Mouse (Mus musculus) heart, embryonic 15.5 days (tissue): ENCODE results near the gene Olfr750. TPM values are rescaled to one million over a fixed set of nuclear protein-coding genes. Genes with fewer than 3 reads are reported as not detected.
A peak's percentile ranks its signal among the peaks of the same experiment; 100 is the strongest.

Experiments used
- ATAC-seq: fragments of 200-750 bp; cut with Nextera tagmentation; replicated peaks from 2 replicates; pipeline ENCODE4 v1.8.0; 2017; ENCODE audit warnings: low read depth, moderate TSS enrichment; ENCODE audit not compliant: insufficient number of reproducible peaks, insufficient read depth, low FRiP score
- H3K27ac ChIP-seq: fragments of 300-500 bp; sonication (generic); 2 replicates; pipeline ENCODE4 v1.5.1; 2015; ENCODE audit warnings: mild to moderate bottlenecking, inconsistent platforms
- H3K27me3 ChIP-seq: fragments of 300-500 bp; sonication (generic); 2 replicates; pipeline ENCODE4 v1.6.1; 2015; ENCODE audit warnings: inconsistent platforms
- H3K36me3 ChIP-seq: fragments of 300-500 bp; sonication (generic); 2 replicates; pipeline ENCODE4 v1.6.1; 2015; ENCODE audit warnings: mild to moderate bottlenecking, inconsistent platforms
- H3K4me1 ChIP-seq: fragments of 300-500 bp; sonication (generic); replicated peaks from 2 replicates; pipeline ENCODE4 v1.6.1; 2015; ENCODE audit warnings: inconsistent platforms
- H3K4me2 ChIP-seq: fragments of 300-500 bp; sonication (generic); 2 replicates; pipeline ENCODE4 v1.6.1; 2015; ENCODE audit warnings: inconsistent platforms, mild to moderate bottlenecking, moderate library complexity
- H3K4me3 ChIP-seq: fragments of 300-500 bp; sonication (generic); 2 replicates; pipeline ENCODE4 v1.5.1; 2015; ENCODE audit warnings: mild to moderate bottlenecking, inconsistent platforms
- H3K9ac ChIP-seq: fragments of 300-500 bp; sonication (generic); 2 replicates; pipeline ENCODE4 v1.6.1; 2015; ENCODE audit warnings: mild to moderate bottlenecking, inconsistent platforms
- H3K9me3 ChIP-seq: fragments of 300-500 bp; sonication (generic); replicated peaks from 2 replicates; pipeline ENCODE4 v1.6.1; 2016; ENCODE audit warnings: inconsistent platforms
- WGBS: fragments of 180-500 bp; shearing (Covaris S2); methylation state at CpG from one replicate; pipeline ENCODE4 v1.1.7; 2015; ENCODE audit warnings: mixed read lengths; 5-methylcytosine and 5-hydroxymethylcytosine counted together
- polyA plus RNA-seq: library from polyadenylated mRNA; unstranded; fragments of >200 nt; fragmentation: Nextera tagmentation; extraction: Ambion mirVana; gene quantifications from 2 replicates; pipeline ENCODE4 v1.2.1, GENCODE M21; 2015

Gene Olfr750
- polyA plus RNA-seq, 1 experiment from 2014 or later: not detected

GRCm38 (mm10) chr14:51094921-51095320 is 20.7 kb upstream of the Olfr750 start:
- Histone ChIP-seq H3K4me2 (no peak overlapping the region), H3K36me3 (no peaks in the 10 kb centered on the region), H3K27me3 (no peaks in the 10 kb centered on the region), H3K9ac (no peak overlapping the region), H3K9me3 (no peaks in the 10 kb centered on the region), H3K4me3 (no peak overlapping the region), H3K4me1 (peaks cover 18% of the 10 kb centered on the region; the same call in 1 of the 2 replicates), H3K27ac (no peak overlapping the region)
- WGBS: 60% methylated on average over 9 of the region's 9 CpGs
- no peak for ATAC-seq

- H3K36me3 ChIP-seq: no peaks in the 10 kb centered on the region
- no peaks in the 10 kb centered on the region for H3K27me3 ChIP-seq
- H3K4me3 ChIP-seq: no peak overlapping the region
- H3K9me3 ChIP-seq: no peaks in the 10 kb centered on the region
- no peak for ATAC-seq
- H3K4me2 ChIP-seq: no peak overlapping the region
- H3K4me1 ChIP-seq: peaks cover 18% of the 10 kb centered on the region; the same call in 1 of the 2 replicates
- H3K27ac ChIP-seq: no peak overlapping the region; the same call in 1 of the 2 replicates
- 74% methylated on average over 5 of the region's 5 CpGs for WGBS
- H3K9ac ChIP-seq: no peak overlapping the region
Measured at GRCm38 (mm10) chr14:51094096-51094875, 20.1 kb upstream of the Olfr750 start.

GRCm38 (mm10) chr14:51093496-51093895 is 19.3 kb upstream of the Olfr750 start:
- ATAC-seq: no peak
- WGBS: 24% methylated on average over 3 of the region's 3 CpGs
- Histone ChIP-seq H3K4me3 (no peak overlapping the region), H3K27me3 (no peaks in the 10 kb centered on the region), H3K27ac (no peak overlapping the region), H3K36me3 (no peaks in the 10 kb centered on the region), H3K9ac (no peak overlapping the region), H3K9me3 (no peaks in the 10 kb centered on the region), H3K4me2 (0 out of 2 replicates have a peak overlapping the region, but pooled peaks have one; percentile 4), H3K4me1 (peaks cover 18% of the 10 kb centered on the region; the same call in 1 of the 2 replicates)

- H3K4me1 ChIP-seq: peaks cover 21% of the 10 kb centered on the region; the same call in 1 of the 2 replicates
- peak overlapping the region; percentile 42; the same call in 1 of the 2 replicates for H3K27ac ChIP-seq
- H3K9ac ChIP-seq: no peak overlapping the region
- no peaks in the 10 kb centered on the region for H3K9me3 ChIP-seq
- H3K36me3 ChIP-seq: no peaks in the 10 kb centered on the region
- 59% methylated on average over 8 of the region's 8 CpGs for WGBS
- no peak for ATAC-seq
- H3K4me3 ChIP-seq: peak overlapping the region; percentile 89; the same call in 1 of the 2 replicates
- no peaks in the 10 kb centered on the region for H3K27me3 ChIP-seq
- H3K4me2 ChIP-seq: peak overlapping the region; percentile 88
Measured at GRCm38 (mm10) chr14:51092073-51092620, 17.9 kb upstream of the Olfr750 start.

GRCm38 (mm10) chr14:51090921-51091900 is 17.0 kb upstream of the Olfr750 start, which contains the start of the genes Rnase4 and Ang:
Gene Rnase4 (plus strand): TSS chr14:51091077.
Gene Ang (plus strand): TSS chr14:51091150.
- no peaks in the 10 kb centered on the region for H3K27me3 ChIP-seq
- H3K4me1 ChIP-seq: peaks cover 21% of the 10 kb centered on the region; the same call in 1 of the 2 replicates
- H3K27ac ChIP-seq: peak within 1 kb of the TSS; percentile 87
- peak within 1 kb of the TSS; percentile 59 for H3K9ac ChIP-seq
- no peaks in the 10 kb centered on the region for H3K9me3 ChIP-seq
- 7% methylated on average over 33 of the region's 33 CpGs for WGBS
- ATAC-seq: no peak
- H3K4me2 ChIP-seq: peak within 1 kb of the TSS; percentile 88
- no peaks in the 10 kb centered on the region for H3K36me3 ChIP-seq
- H3K4me3 ChIP-seq: peak within 1 kb of the TSS; percentile 89

GRCm38 (mm10) chr14:51090077-51090781 is 16.0 kb upstream of the Olfr750 start:
- H3K27ac ChIP-seq: peak overlapping the region; percentile 87
- H3K4me2 ChIP-seq: peak overlapping the region; percentile 88
- under 1% methylated on average over 27 of the region's 27 CpGs for WGBS
- peak overlapping the region; percentile 89 for H3K4me3 ChIP-seq
- no peaks in the 10 kb centered on the region for H3K27me3 ChIP-seq
- no peaks in the 10 kb centered on the region for H3K36me3 ChIP-seq
- H3K4me1 ChIP-seq: peaks cover 19% of the 10 kb centered on the region; the same call in 1 of the 2 replicates
- H3K9ac ChIP-seq: peak overlapping the region; percentile 59
- H3K9me3 ChIP-seq: no peaks in the 10 kb centered on the region
- ATAC-seq: peak; percentile 24; the same call in 1 of the 2 replicates

- H3K9ac ChIP-seq: peak overlapping the region; percentile 59
- H3K27ac ChIP-seq: peak overlapping the region; percentile 87
- no peaks in the 10 kb centered on the region for H3K27me3 ChIP-seq
- under 1% methylated on average over 15 of the region's 15 CpGs for WGBS
- H3K4me2 ChIP-seq: peak overlapping the region; percentile 88
- ATAC-seq: no peak
- peaks cover 19% of the 10 kb centered on the region; the same call in 1 of the 2 replicates for H3K4me1 ChIP-seq
- H3K9me3 ChIP-seq: no peaks in the 10 kb centered on the region
- H3K36me3 ChIP-seq: no peaks in the 10 kb centered on the region
- peak overlapping the region; percentile 89 for H3K4me3 ChIP-seq
Measured at GRCm38 (mm10) chr14:51089674-51090076, 15.4 kb upstream of the Olfr750 start.

GRCm38 (mm10) chr14:51088970-51089673 is 14.9 kb upstream of the Olfr750 start:
- peak overlapping the region; percentile 89 for H3K4me3 ChIP-seq
- peak; percentile 89 for ATAC-seq
- H3K9ac ChIP-seq: peak overlapping the region; percentile 68
- peak overlapping the region; percentile 87 for H3K27ac ChIP-seq
- H3K4me1 ChIP-seq: peaks cover 19% of the 10 kb centered on the region; the same call in 1 of the 2 replicates
- H3K36me3 ChIP-seq: no peaks in the 10 kb centered on the region
- under 1% methylated on average over 34 of the region's 34 CpGs for WGBS
- H3K9me3 ChIP-seq: no peaks in the 10 kb centered on the region
- H3K4me2 ChIP-seq: peak overlapping the region; percentile 88
- no peaks in the 10 kb centered on the region for H3K27me3 ChIP-seq

- H3K4me2 ChIP-seq: peak overlapping the region; percentile 88
- H3K36me3 ChIP-seq: no peaks in the 10 kb centered on the region
- no peaks in the 10 kb centered on the region for H3K27me3 ChIP-seq
- no peaks in the 10 kb centered on the region for H3K9me3 ChIP-seq
- peak overlapping the region; percentile 87 for H3K27ac ChIP-seq
- H3K4me3 ChIP-seq: peak overlapping the region; percentile 89
- peak overlapping the region; percentile 68 for H3K9ac ChIP-seq
- peaks cover 20% of the 10 kb centered on the region for H3K4me1 ChIP-seq
- WGBS: under 1% methylated on average over 23 of the region's 23 CpGs
- 0 out of 2 replicates have a peak, but pooled peaks have one; percentile 11 for ATAC-seq
Measured at GRCm38 (mm10) chr14:51088166-51088969, 14.1 kb upstream of the Olfr750 start.
